Mouse (Mus musculus) E14TG2a.4 (cell line): ENCODE measurements at regions not wholly inside any gene's neighbourhood (a gene's known extent, or its start where the extent isn't known, plus 50 kb on each side); places are given as distances from the start of the nearest gene placed in this dataset.

Experiments
- CTCF ChIP-seq: conservative IDR thresholded peaks from 2 replicates; pipeline ENCODE4 v1.5.1; 2014; ENCODE audit warnings: low read length
- NANOG ChIP-seq: IDR thresholded peaks from 2 replicates; pipeline ENCODE4 v1.6.1; 2014; ENCODE audit warnings: borderline replicate concordance, low read length, mixed read lengths

DNA sequence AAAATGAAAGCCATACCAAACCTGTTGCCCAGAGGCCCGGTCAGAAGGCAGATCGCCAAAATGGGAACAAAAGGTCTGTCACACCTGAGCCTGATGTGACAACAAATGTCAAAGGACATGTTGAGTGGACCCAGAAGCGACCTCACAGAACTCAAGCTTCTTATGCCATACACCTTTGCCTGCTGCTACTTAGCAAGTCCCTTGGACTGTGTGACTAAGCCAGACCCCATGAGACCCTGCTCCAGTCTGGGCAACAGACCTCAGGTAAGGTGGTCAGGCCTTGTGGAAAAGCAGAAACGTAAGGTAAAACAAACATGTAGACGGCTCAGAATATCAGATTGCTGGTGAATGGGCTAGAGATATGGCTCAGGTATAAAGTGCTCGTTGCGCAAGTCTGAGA, 71.8 kb downstream of the Inhbb start:
- TF ChIP-seq CTCF, result no peak
- TF ChIP-seq NANOG, result no peak
